Mouse (Mus musculus) regulatory T cell (primary cell): ENCODE results near the gene Diaph2.
"Not testable (repeated sequence)": the region's sequence is repeated elsewhere in the genome, so short reads cannot be mapped to it uniquely, and the experiment has no call there.

ENCODE experiments used
- in situ Hi-C: fragments of 300-600 bp; cut with MboI, MseI; formaldehyde crosslinking; loops from one replicate; pipeline ENCODE4 v1.15.1; 2025; ENCODE audit warnings: high pct_unique_total_duplicates

Gene Diaph2

GRCm38 (mm10) chrX:129799920-129800319 is 50.4 kb downstream of the Diaph2 start:
- in situ Hi-C loops, result not testable (repeated sequence)

GRCm38 (mm10) chrX:129831903-129832302 is 82.4 kb downstream of the Diaph2 start:
- in situ Hi-C loops, result no loop called here

GRCm38 (mm10) chrX:129833887-129834286 is 84.3 kb downstream of the Diaph2 start:
- in situ Hi-C loops, result no loop called here

GRCm38 (mm10) chrX:129884465-129884864 is 134.9 kb downstream of the Diaph2 start:
- in situ Hi-C loops, result no loop called here

- in situ Hi-C loops, result loop anchor here (10.0 kb wide), 1 partner anchor 1221 kb away; no protein-coding TSS in a partner anchor
Observed at GRCm38 (mm10) chrX:129925806-129926205, 176.3 kb downstream of the Diaph2 start.

GRCm38 (mm10) chrX:129974816-129975215 is 225.3 kb downstream of the Diaph2 start:
- in situ Hi-C loops, result no loop called here

- in situ Hi-C loops, result no loop called here
Observed at GRCm38 (mm10) chrX:130008210-130008609, 258.7 kb downstream of the Diaph2 start.

- in situ Hi-C loops, result no loop called here
Observed at GRCm38 (mm10) chrX:130019735-130020134, 270.2 kb downstream of the Diaph2 start.

- in situ Hi-C loops, result no loop called here
Observed at GRCm38 (mm10) chrX:130044525-130044924, 295.0 kb downstream of the Diaph2 start.

GRCm38 (mm10) chrX:130149216-130149615 is 399.7 kb downstream of the Diaph2 start:
- in situ Hi-C loops, result no loop called here

- in situ Hi-C loops, result no loop called here
Observed at GRCm38 (mm10) chrX:130152164-130152563, 402.6 kb downstream of the Diaph2 start.

GRCm38 (mm10) chrX:130173126-130173525 is 423.6 kb downstream of the Diaph2 start:
- in situ Hi-C loops, result no loop called here

- in situ Hi-C loops, result no loop called here
Observed at GRCm38 (mm10) chrX:130187891-130188290, 438.3 kb downstream of the Diaph2 start.

GRCm38 (mm10) chrX:130188449-130188848 is 438.9 kb downstream of the Diaph2 start:
- in situ Hi-C loops, result no loop called here

- in situ Hi-C loops, result no loop called here
Observed at GRCm38 (mm10) chrX:130189250-130189649, 439.7 kb downstream of the Diaph2 start.

GRCm38 (mm10) chrX:130197412-130197811 is 447.9 kb downstream of the Diaph2 start:
- in situ Hi-C loops, result not testable (repeated sequence)

- in situ Hi-C loops, result no loop called here
Observed at GRCm38 (mm10) chrX:130205243-130205642, 455.7 kb downstream of the Diaph2 start.

- in situ Hi-C loops, result no loop called here
Observed at GRCm38 (mm10) chrX:130212227-130212626, 462.7 kb downstream of the Diaph2 start.

- in situ Hi-C loops, result no loop called here
Observed at GRCm38 (mm10) chrX:130212759-130213158, 463.2 kb downstream of the Diaph2 start.

- in situ Hi-C loops, result loop anchor here (10.0 kb wide), 1 partner anchor 1235 kb away; no protein-coding TSS in a partner anchor
Observed at GRCm38 (mm10) chrX:130230045-130230444, 480.5 kb downstream of the Diaph2 start.

- in situ Hi-C loops, result loop anchor here (10.0 kb wide), 1 partner anchor 1230 kb away; no protein-coding TSS in a partner anchor
Observed at GRCm38 (mm10) chrX:130235167-130235566, 485.6 kb downstream of the Diaph2 start.

GRCm38 (mm10) chrX:130246652-130247051 is 497.1 kb downstream of the Diaph2 start:
- in situ Hi-C loops, result no loop called here

GRCm38 (mm10) chrX:130253664-130254063 is 504.1 kb downstream of the Diaph2 start:
- in situ Hi-C loops, result no loop called here

GRCm38 (mm10) chrX:130265707-130266106 is 516.2 kb downstream of the Diaph2 start:
- in situ Hi-C loops, result no loop called here
